In genomic region chr5:72182804-72183203, GRCm38 (mm10) we compare ENCODE assay signal across 10 mouse cellular contexts. TPM values are rescaled to one million over a fixed set of nuclear protein-coding genes. Genes with fewer than 3 reads are reported as not detected.
DNase-seq lines count a peak whose midpoint lies in the region; ATAC-seq and TF ChIP-seq lines count a peak whose summit lies in the region.
"Had no signal": no experiment of that assay in that cellular context is flagged by ENCODE, and none has a peak within 500 bp of the region (broad histone marks: within the 10 kb centered on the region; RNA-seq: fewer than 3 reads in every experiment).

No protein-coding gene starts in this region.

- TF ChIP-seq CTCF in G1E (IDR thresholded peaks at IDR 0.05; ENCODE audit: low read depth, low read length) = no peak

- no peaks in the 10 kb centered on the region for H3K27me3 ChIP-seq in G1E (ENCODE audit: insufficient read depth, low read length)
- H3K27me3 ChIP-seq in forebrain, embryonic 16.5 days (replicated peaks; ENCODE audit: control insufficient read depth, insufficient read depth, low read length) = no peaks in the 10 kb centered on the region
- H3K27me3 ChIP-seq: intestine, embryonic 15.5 days; limb, embryonic 13.5 days; neural tube, embryonic 13.5 days had no signal

- no peaks in the 10 kb centered on the region for H3K36me3 ChIP-seq in G1E (replicated peaks)
- no peaks in the 10 kb centered on the region for H3K36me3 ChIP-seq in forebrain, embryonic 16.5 days (ENCODE audit: control insufficient read depth, insufficient read depth)
- H3K36me3 ChIP-seq: intestine, embryonic 15.5 days; limb, embryonic 13.5 days; neural tube, embryonic 13.5 days had no signal

- DNase-seq in B cell, adult 2 months = peak; percentile 65 to 72
- DNase-seq in G1E (ENCODE audit: low spot score) = peak; percentile 75
- no peak for DNase-seq in ovary, adult 18-20 months (ENCODE audit: low spot score)
- no peak for DNase-seq in left cerebral cortex, adult 18-20 months (ENCODE audit: low spot score in 2 of 2)

- WGBS in forebrain, embryonic 16.5 days = 91% methylated on average over 4 of the region's 4 CpGs

- no peaks in the 10 kb centered on the region for H3K9me3 ChIP-seq in G1E (replicated peaks)
- H3K9me3 ChIP-seq in forebrain, embryonic 16.5 days (ENCODE audit: control insufficient read depth, low read length) = no peaks in the 10 kb centered on the region
- H3K9me3 ChIP-seq: intestine, embryonic 15.5 days; limb, embryonic 13.5 days; neural tube, embryonic 13.5 days had no signal

- no peak overlapping the region for H3K4me2 ChIP-seq in forebrain, embryonic 16.5 days (ENCODE audit: low read length)
- H3K4me2 ChIP-seq: intestine, embryonic 15.5 days; limb, embryonic 13.5 days; neural tube, embryonic 13.5 days had no signal

- H3K4me3 ChIP-seq in G1E (ENCODE audit: low read depth, low read length) = peak overlapping the region; percentile 64
- H3K4me3 ChIP-seq in forebrain, embryonic 16.5 days (replicated peaks; ENCODE audit: low read length) = no peak overlapping the region
- H3K4me3 ChIP-seq: intestine, embryonic 15.5 days; limb, embryonic 13.5 days; neural tube, embryonic 13.5 days had no signal

- peak; percentile 79 for ATAC-seq in G1E (ENCODE audit: extremely low read depth, insufficient number of reproducible peaks, low FRiP score, poor library complexity, severe bottlenecking)
- ATAC-seq in inflammation-experienced regulatory T-cells, adult 6 months = peak; percentile 94
- peak; percentile 85 for ATAC-seq in megakaryocyte, adult 5-6 weeks (ENCODE audit: poor library complexity, severe bottlenecking)
- no peak for ATAC-seq in forebrain, embryonic 16.5 days
- ATAC-seq: intestine, embryonic 15.5 days had no signal

- H3K27ac ChIP-seq in forebrain, embryonic 16.5 days (ENCODE audit: low read length) = no peak overlapping the region
- H3K27ac ChIP-seq: intestine, embryonic 15.5 days; limb, embryonic 13.5 days; neural tube, embryonic 13.5 days had no signal

- H3K9ac ChIP-seq in forebrain, embryonic 16.5 days (replicated peaks; ENCODE audit: low read depth, low read length) = no peak overlapping the region
- H3K9ac ChIP-seq: intestine, embryonic 15.5 days; limb, embryonic 13.5 days; neural tube, embryonic 13.5 days had no signal

- peaks cover 62% of the 10 kb centered on the region for H3K4me1 ChIP-seq in G1E (ENCODE audit: insufficient read depth, low read depth, low read length)
- no peaks in the 10 kb centered on the region for H3K4me1 ChIP-seq in forebrain, embryonic 16.5 days (replicated peaks; ENCODE audit: control insufficient read depth, insufficient read depth, low read length)
- H3K4me1 ChIP-seq: intestine, embryonic 15.5 days; neural tube, embryonic 13.5 days had no signal

RNA-seq across cellular contexts. Expression of gene Commd8, which starts 14.8 kb away (rescaled TPM):
- total RNA-seq in G1E (2014; fragmentation: Nextera tagmentation) (70.9 and 81.8 TPM in 2 replicates), G1E (2017) (118 and 144 TPM in 2 replicates)
- 4.9 and 8.6 TPM in 2 replicates for polyA plus RNA-seq in G1E (2012)
- 100 to 1,000 TPM; 199 to 211 (median 208) TPM for polyA plus RNA-seq in inflammation-experienced regulatory T-cells, adult 6 months (2017; shearing (Covaris generic))
- total RNA-seq in megakaryocyte, adult 5-6 weeks (2015) = 231 and 298 TPM in 2 replicates
- total RNA-seq in megakaryocyte, adult 5-6 weeks (2017) = 142 and 175 TPM in 2 replicates
- polyA plus RNA-seq in forebrain, embryonic 16.5 days (2015; fragmentation: Nextera tagmentation; extraction: Ambion mirVana) = 146 and 163 TPM in 2 replicates
- total RNA-seq in left cerebral cortex, adult 18-20 months (2021) = 10 to 100 TPM; 81.5 to 93.8 TPM

Comparison
In these comparisons a context has a peak if more than half of its experiments do, and no peak if none do; other contexts are left out.
1. DNase-seq: peak in B cell, adult 2 months (2 of 2) and G1E (single experiment); none in ovary, adult 18-20 months (single experiment) and left cerebral cortex, adult 18-20 months (0 of 2).